Mouse (Mus musculus): Measurements from ENCODE around the gene Wasf2. TPM values are rescaled to one million over a fixed set of nuclear protein-coding genes. Genes with fewer than 3 reads are reported as not detected.

Gene Wasf2
- polyA plus RNA-seq, 1 experiment from 2014 or later, result 77.4 TPM

GRCm38 (mm10) chr4:133089319-133089718 is 41.0 kb upstream of the Wasf2 start:
- Histone ChIP-seq H3K27ac (ENCODE audit: low read length) (peak overlapping the region; percentile 93; the same call in 1 of the 2 replicates), H3K36me3 (ENCODE audit: insufficient read depth, low read length) (no peaks in the 10 kb centered on the region), H3K9ac (replicated peaks; ENCODE audit: low read length) (no peak overlapping the region), H3K4me3 (ENCODE audit: low read length) (no peak overlapping the region), H3K4me1 (ENCODE audit: insufficient read depth, low read length) (peaks cover 90% of the 10 kb centered on the region), H3K4me2 (replicated peaks; ENCODE audit: low read depth, low read length) (no peak overlapping the region), H3K9me3 (ENCODE audit: low read length) (no peaks in the 10 kb centered on the region), H3K27me3 (ENCODE audit: insufficient read depth, low read length) (no peaks in the 10 kb centered on the region)
- no peak for ATAC-seq (ENCODE audit: low FRiP score, low TSS enrichment)
- 57% methylated on average over 9 of the region's 9 CpGs for WGBS

GRCm38 (mm10) chr4:133089802-133090201 is 40.5 kb upstream of the Wasf2 start:
- peak overlapping the region; percentile 93 for H3K27ac ChIP-seq (ENCODE audit: low read length)
- no peak overlapping the region for H3K4me2 ChIP-seq (replicated peaks; ENCODE audit: low read depth, low read length)
- 60% methylated on average over 4 of the region's 4 CpGs for WGBS
- no peaks in the 10 kb centered on the region for H3K27me3 ChIP-seq (ENCODE audit: insufficient read depth, low read length)
- H3K36me3 ChIP-seq (ENCODE audit: insufficient read depth, low read length), result no peaks in the 10 kb centered on the region
- H3K9ac ChIP-seq (replicated peaks; ENCODE audit: low read length), result peak overlapping the region; percentile 61
- peaks cover 90% of the 10 kb centered on the region for H3K4me1 ChIP-seq (ENCODE audit: insufficient read depth, low read length)
- H3K4me3 ChIP-seq (ENCODE audit: low read length), result no peak overlapping the region
- ATAC-seq (ENCODE audit: low FRiP score, low TSS enrichment), result no peak
- H3K9me3 ChIP-seq (ENCODE audit: low read length), result no peaks in the 10 kb centered on the region

GRCm38 (mm10) chr4:133090276-133090719 is 40.0 kb upstream of the Wasf2 start:
- H3K4me1 ChIP-seq (ENCODE audit: insufficient read depth, low read length), result peaks cover 90% of the 10 kb centered on the region
- WGBS, result 39% methylated on average over 8 of the region's 8 CpGs
- H3K9ac ChIP-seq (replicated peaks; ENCODE audit: low read length), result peak overlapping the region; percentile 61
- H3K9me3 ChIP-seq (ENCODE audit: low read length), result no peaks in the 10 kb centered on the region
- ATAC-seq (ENCODE audit: low FRiP score, low TSS enrichment), result no peak
- H3K4me2 ChIP-seq (replicated peaks; ENCODE audit: low read depth, low read length), result 0 out of 2 replicates have a peak overlapping the region, but pooled peaks have one; percentile 2
- peak overlapping the region; percentile 93 for H3K27ac ChIP-seq (ENCODE audit: low read length)
- H3K4me3 ChIP-seq (ENCODE audit: low read length), result no peak overlapping the region
- no peaks in the 10 kb centered on the region for H3K36me3 ChIP-seq (ENCODE audit: insufficient read depth, low read length)
- H3K27me3 ChIP-seq (ENCODE audit: insufficient read depth, low read length), result no peaks in the 10 kb centered on the region

- no peaks in the 10 kb centered on the region for H3K27me3 ChIP-seq (ENCODE audit: insufficient read depth, low read length)
- H3K9ac ChIP-seq (replicated peaks; ENCODE audit: low read length), result peak overlapping the region; percentile 61
- peaks cover 89% of the 10 kb centered on the region for H3K4me1 ChIP-seq (ENCODE audit: insufficient read depth, low read length)
- no peak overlapping the region for H3K4me3 ChIP-seq (ENCODE audit: low read length)
- 17% methylated on average over 17 of the region's 18 CpGs for WGBS
- peak overlapping the region; percentile 93 for H3K27ac ChIP-seq (ENCODE audit: low read length)
- H3K36me3 ChIP-seq (ENCODE audit: insufficient read depth, low read length), result no peaks in the 10 kb centered on the region
- ATAC-seq (ENCODE audit: low FRiP score, low TSS enrichment), result peak; percentile 3; the same call in 1 of the 2 replicates
- no peak overlapping the region for H3K4me2 ChIP-seq (replicated peaks; ENCODE audit: low read depth, low read length)
- H3K9me3 ChIP-seq (ENCODE audit: low read length), result no peaks in the 10 kb centered on the region
These were observed 39.4 kb upstream of the Wasf2 start for GRCm38 (mm10) chr4:133090720-133091458.

- H3K27ac ChIP-seq (ENCODE audit: low read length), result peak overlapping the region; percentile 93; the same call in 1 of the 2 replicates
- H3K36me3 ChIP-seq (ENCODE audit: insufficient read depth, low read length), result no peaks in the 10 kb centered on the region
- H3K9me3 ChIP-seq (ENCODE audit: low read length), result no peaks in the 10 kb centered on the region
- no peak overlapping the region for H3K4me3 ChIP-seq (ENCODE audit: low read length)
- peaks cover 84% of the 10 kb centered on the region for H3K4me1 ChIP-seq (ENCODE audit: insufficient read depth, low read length)
- H3K9ac ChIP-seq (replicated peaks; ENCODE audit: low read length), result peak overlapping the region; percentile 61
- 80% methylated on average over 4 of the region's 4 CpGs for WGBS
- no peak overlapping the region for H3K4me2 ChIP-seq (replicated peaks; ENCODE audit: low read depth, low read length)
- ATAC-seq (ENCODE audit: low FRiP score, low TSS enrichment), result no peak
- no peaks in the 10 kb centered on the region for H3K27me3 ChIP-seq (ENCODE audit: insufficient read depth, low read length)
These were observed 38.9 kb upstream of the Wasf2 start for GRCm38 (mm10) chr4:133091459-133091785.

GRCm38 (mm10) chr4:133092453-133092901 is 37.8 kb upstream of the Wasf2 start:
- peak overlapping the region; percentile 39 for H3K4me2 ChIP-seq (replicated peaks; ENCODE audit: low read depth, low read length)
- H3K9me3 ChIP-seq (ENCODE audit: low read length), result no peaks in the 10 kb centered on the region
- no peaks in the 10 kb centered on the region for H3K36me3 ChIP-seq (ENCODE audit: insufficient read depth, low read length)
- 7% methylated on average over 18 of the region's 18 CpGs for WGBS
- peaks cover 73% of the 10 kb centered on the region for H3K4me1 ChIP-seq (ENCODE audit: insufficient read depth, low read length)
- H3K27me3 ChIP-seq (ENCODE audit: insufficient read depth, low read length), result no peaks in the 10 kb centered on the region
- peak; percentile 61 for ATAC-seq (ENCODE audit: low FRiP score, low TSS enrichment)
- H3K9ac ChIP-seq (replicated peaks; ENCODE audit: low read length), result peak overlapping the region; percentile 57
- H3K27ac ChIP-seq (ENCODE audit: low read length), result peak overlapping the region; percentile 89
- H3K4me3 ChIP-seq (ENCODE audit: low read length), result no peak overlapping the region

- ATAC-seq (ENCODE audit: low FRiP score, low TSS enrichment), result no peak
- peak overlapping the region; percentile 93 for H3K27ac ChIP-seq (ENCODE audit: low read length)
These were observed 37.2 kb upstream of the Wasf2 start for GRCm38 (mm10) chr4:133093056-133093455.

GRCm38 (mm10) chr4:133093481-133094033 is 36.7 kb upstream of the Wasf2 start:
- Histone ChIP-seq H3K4me2 (replicated peaks; ENCODE audit: low read depth, low read length) (no peak overlapping the region), H3K4me3 (ENCODE audit: low read length) (no peak overlapping the region), H3K9ac (replicated peaks; ENCODE audit: low read length) (peak overlapping the region; percentile 59), H3K36me3 (ENCODE audit: insufficient read depth, low read length) (no peaks in the 10 kb centered on the region), H3K9me3 (ENCODE audit: low read length) (no peaks in the 10 kb centered on the region), H3K27me3 (ENCODE audit: insufficient read depth, low read length) (no peaks in the 10 kb centered on the region), H3K27ac (ENCODE audit: low read length) (peak overlapping the region; percentile 93), H3K4me1 (ENCODE audit: insufficient read depth, low read length) (peaks cover 65% of the 10 kb centered on the region)
- no peak for ATAC-seq (ENCODE audit: low FRiP score, low TSS enrichment)
- WGBS, result 19% methylated on average over 6 of the region's 6 CpGs

More at GRCm38 (mm10) chr4:133093056-133093455, 37.2 kb upstream of the Wasf2 start:
- Histone ChIP-seq H3K4me2 (replicated peaks; ENCODE audit: low read depth, low read length) (no peak overlapping the region), H3K9ac (replicated peaks; ENCODE audit: low read length) (peak overlapping the region; percentile 59), H3K36me3 (ENCODE audit: insufficient read depth, low read length) (no peaks in the 10 kb centered on the region), H3K4me1 (ENCODE audit: insufficient read depth, low read length) (peaks cover 68% of the 10 kb centered on the region), H3K4me3 (ENCODE audit: low read length) (no peak overlapping the region), H3K27me3 (ENCODE audit: insufficient read depth, low read length) (no peaks in the 10 kb centered on the region), H3K9me3 (ENCODE audit: low read length) (no peaks in the 10 kb centered on the region)
- WGBS, result 68% methylated on average over 6 of the region's 6 CpGs

- WGBS, result 14% methylated on average over 1 of the region's 1 CpGs
- Histone ChIP-seq H3K27ac (ENCODE audit: low read length) (peak overlapping the region; percentile 98), H3K9ac (replicated peaks; ENCODE audit: low read length) (peak overlapping the region; percentile 29), H3K27me3 (ENCODE audit: insufficient read depth, low read length) (no peaks in the 10 kb centered on the region), H3K4me2 (replicated peaks; ENCODE audit: low read depth, low read length) (no peak overlapping the region; the same call in 1 of the 2 replicates), H3K36me3 (ENCODE audit: insufficient read depth, low read length) (no peaks in the 10 kb centered on the region), H3K9me3 (ENCODE audit: low read length) (no peaks in the 10 kb centered on the region), H3K4me3 (ENCODE audit: low read length) (no peak overlapping the region), H3K4me1 (ENCODE audit: insufficient read depth, low read length) (peaks cover 63% of the 10 kb centered on the region)
- no peak for ATAC-seq (ENCODE audit: low FRiP score, low TSS enrichment)
These were observed 36.0 kb upstream of the Wasf2 start for GRCm38 (mm10) chr4:133094255-133094654.

Data from kidney, embryonic 16.5 days (tissue).